Mouse (Mus musculus) lung, postnatal 0 days (tissue): ENCODE data around the gene Stpg3.

Experiments used
- CTCF ChIP-seq: IDR thresholded peaks from 2 replicates; pipeline ENCODE4 v1.5.1; 2016; ENCODE audit warnings: antibody characterized with exemption, mild to moderate bottlenecking
- EP300 ChIP-seq: IDR thresholded peaks from 2 replicates; pipeline ENCODE4 v1.6.1; 2016; ENCODE audit warnings: antibody characterized with exemption, mild to moderate bottlenecking, control low read depth

DNA sequence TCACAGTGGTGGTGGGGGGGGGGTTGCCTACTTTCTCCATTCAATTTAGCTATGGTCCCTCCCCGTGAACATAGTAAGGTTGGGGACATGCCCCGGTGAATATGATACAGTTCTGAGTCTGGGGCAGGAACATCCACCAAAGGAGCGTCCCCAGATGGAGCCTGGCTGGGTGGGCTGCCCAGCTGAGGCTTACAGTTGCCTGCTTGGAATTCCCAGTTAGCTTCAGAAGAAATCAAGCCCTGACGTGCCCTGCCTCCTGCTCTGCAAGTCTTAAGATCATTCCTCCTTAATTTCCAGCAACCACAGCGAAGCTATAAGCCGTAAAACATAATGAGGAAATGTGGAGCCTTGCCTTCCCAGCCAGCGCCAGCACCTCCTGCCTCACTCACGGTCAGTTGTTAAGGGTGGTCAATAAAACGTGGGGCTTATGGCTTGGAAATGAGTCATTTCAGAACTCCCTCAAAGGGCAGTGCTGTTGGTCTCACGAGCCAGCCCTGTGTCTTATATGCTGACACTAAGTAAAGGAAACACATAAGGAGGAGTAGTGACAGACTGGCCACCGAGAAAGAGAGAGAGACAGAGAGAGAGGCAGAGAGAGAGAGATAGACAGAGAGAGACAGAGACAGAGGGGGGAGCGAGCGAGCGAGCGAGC, 34.7 kb downstream of the Stpg3 start:
- TF ChIP-seq EP300 (no peak), CTCF (no peak)
